Mouse (Mus musculus): Measurements from ENCODE around the gene Arhgap24. TPM values are rescaled to one million over a fixed set of nuclear protein-coding genes. Genes with fewer than 3 reads are reported as not detected.

Gene Arhgap24
- total RNA-seq, 2 experiments from 2014 or later, result 14.1 to 25.2 TPM

GRCm38 (mm10) chr5:102670206-102670605 lies 189.0 kb downstream of the Arhgap24 start:
- no peak for TF ChIP-seq CTCF (IDR thresholded peaks at IDR 0.05)
- intact Hi-C loops (cut with DNase I), result no loop called here
- Histone ChIP-seq H3K27ac (peak overlapping the region; percentile 66), H3K4me3 (no peak overlapping the region)
- DNase-seq, result no peak

DNA sequence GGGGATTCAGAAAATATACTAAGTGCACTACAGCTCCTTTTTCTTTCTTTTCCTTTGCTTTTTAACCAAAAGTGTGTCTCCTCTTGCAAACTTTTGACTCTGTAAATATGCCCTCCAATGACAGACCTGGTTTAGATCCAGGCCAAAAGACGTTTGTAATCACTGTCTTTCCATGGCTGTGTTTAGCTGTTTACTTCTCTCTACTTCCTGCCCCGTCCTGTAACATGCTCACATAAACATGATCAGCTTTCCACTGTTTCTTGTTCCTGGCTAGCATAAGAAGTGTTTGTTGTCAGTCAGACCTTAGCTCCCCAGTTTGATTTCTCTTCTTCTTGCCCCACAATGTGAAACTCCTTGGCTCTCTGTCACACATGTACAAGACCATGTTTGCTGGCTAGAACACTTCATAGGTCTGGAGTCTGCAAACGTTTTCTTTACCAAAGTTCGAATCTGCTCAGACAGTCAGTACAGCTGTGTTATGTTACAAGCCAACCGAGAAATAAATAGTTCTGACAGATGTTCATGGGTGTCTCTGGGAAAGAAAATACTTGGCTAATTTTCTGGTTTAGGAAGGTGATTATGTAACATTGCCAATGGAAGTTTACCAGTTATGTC lies 189.6 kb downstream of the Arhgap24 start:
- H3K4me3 ChIP-seq, result no peak overlapping the region
- no peak for DNase-seq
- peak overlapping the region; percentile 66 for H3K27ac ChIP-seq

GRCm38 (mm10) chr5:102675326-102675725 lies 194.1 kb downstream of the Arhgap24 start:
- H3K4me3 ChIP-seq, result no peak overlapping the region
- no peak for DNase-seq
- intact Hi-C loops (cut with DNase I), result no loop called here
- no peak overlapping the region for H3K27ac ChIP-seq
- no peak for TF ChIP-seq CTCF (IDR thresholded peaks at IDR 0.05)

More for the DNA sequence above, 189.6 kb downstream of the Arhgap24 start:
- TF ChIP-seq CTCF (IDR thresholded peaks at IDR 0.05), result no peak
- intact Hi-C loops (cut with DNase I), result no loop called here

DNA sequence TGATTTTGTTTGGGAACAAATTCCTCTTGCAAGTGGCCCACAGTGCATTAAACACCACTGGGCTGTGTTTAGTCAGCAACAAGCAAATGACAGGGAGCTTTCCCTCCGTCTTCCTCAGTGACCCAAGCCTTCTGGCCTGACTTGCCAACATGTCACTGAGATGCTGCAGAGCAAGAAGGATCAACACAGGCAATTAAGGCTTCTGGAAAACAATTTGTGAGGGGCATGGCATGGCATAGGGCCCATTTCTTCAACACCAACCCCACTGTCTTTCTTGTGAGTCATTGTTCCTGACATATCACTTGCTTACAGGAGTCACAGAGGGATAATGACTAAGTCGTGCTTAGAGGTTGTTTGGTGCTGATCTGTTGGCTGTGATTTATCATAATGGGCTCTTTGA lies 196.0 kb downstream of the Arhgap24 start:
- H3K27ac ChIP-seq, result no peak overlapping the region
- TF ChIP-seq CTCF (IDR thresholded peaks at IDR 0.05), result no peak
- intact Hi-C loops (cut with DNase I), result no loop called here
- DNase-seq, result no peak
- H3K4me3 ChIP-seq, result no peak overlapping the region

DNA sequence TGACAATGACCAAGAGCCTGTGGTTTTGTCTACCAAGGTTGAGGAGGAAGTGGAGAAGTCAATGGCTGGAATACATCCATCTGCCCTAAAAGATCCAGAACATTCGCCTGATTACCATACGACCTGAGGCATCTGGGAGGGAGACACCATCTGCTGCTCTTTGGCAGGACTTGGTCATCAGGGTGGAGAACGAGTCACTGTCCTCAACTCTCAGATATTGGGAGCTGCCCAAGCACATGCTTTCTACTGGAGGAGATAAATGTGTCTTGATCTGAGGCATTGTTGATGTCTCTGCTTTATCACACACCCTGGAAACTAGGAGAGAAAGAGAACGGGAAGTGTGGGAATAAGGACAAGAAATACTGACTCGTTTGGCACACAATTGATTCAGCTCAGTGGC lies 206.5 kb downstream of the Arhgap24 start:
- no peak overlapping the region for H3K4me3 ChIP-seq
- DNase-seq, result peak; percentile 45
- no peak for TF ChIP-seq CTCF (IDR thresholded peaks at IDR 0.05)
- H3K27ac ChIP-seq, result 0 out of 2 replicates have a peak overlapping the region, but pooled peaks have one; percentile 24
- intact Hi-C loops (cut with DNase I), result no loop called here

DNA sequence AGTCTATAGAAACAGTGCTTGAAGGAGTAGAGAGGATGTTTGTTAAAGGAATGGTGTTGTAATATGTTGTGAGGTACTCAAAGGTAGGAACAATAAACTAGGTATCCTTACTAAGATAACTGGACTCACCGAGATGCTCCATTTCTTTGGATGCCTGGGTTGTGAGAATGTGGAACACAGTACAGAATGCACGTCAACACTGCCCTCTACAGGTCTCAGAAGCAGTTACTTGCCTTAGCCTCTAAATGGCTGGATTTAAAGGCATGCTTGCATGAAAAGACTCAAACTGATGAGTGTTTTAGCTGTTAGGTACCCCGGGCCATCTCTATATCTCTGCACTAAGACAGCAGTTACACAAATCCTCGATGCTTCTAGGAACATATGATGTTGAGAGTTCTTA lies 211.3 kb downstream of the Arhgap24 start:
- TF ChIP-seq CTCF (IDR thresholded peaks at IDR 0.05), result peak; percentile 91
- Histone ChIP-seq H3K4me3 (no peak overlapping the region), H3K27ac (no peak overlapping the region)
- intact Hi-C loops (cut with DNase I), result loop anchor here (5.0 kb wide), 3 partner anchors 275 to 545 kb away; no protein-coding TSS in a partner anchor
- peak; percentile 65 for DNase-seq

GRCm38 (mm10) chr5:102693192-102693591 lies 212.0 kb downstream of the Arhgap24 start:
- Histone ChIP-seq H3K27ac (no peak overlapping the region), H3K4me3 (no peak overlapping the region)
- no peak for DNase-seq
- intact Hi-C loops (cut with DNase I), result loop anchor here (5.0 kb wide), 3 partner anchors 276 to 546 kb away; no protein-coding TSS in a partner anchor
- no peak for TF ChIP-seq CTCF (IDR thresholded peaks at IDR 0.05)

- no peak for DNase-seq
- no peak for TF ChIP-seq CTCF (IDR thresholded peaks at IDR 0.05)
- intact Hi-C loops (cut with DNase I), result loop anchor here (5.0 kb wide), 3 partner anchors 277 to 547 kb away; no protein-coding TSS in a partner anchor
- Histone ChIP-seq H3K27ac (no peak overlapping the region), H3K4me3 (no peak overlapping the region)
These were observed 212.7 kb downstream of the Arhgap24 start for GRCm38 (mm10) chr5:102693871-102694270.

- no peak for TF ChIP-seq CTCF (IDR thresholded peaks at IDR 0.05)
- Histone ChIP-seq H3K27ac (no peak overlapping the region), H3K4me3 (no peak overlapping the region)
- DNase-seq, result no peak
- intact Hi-C loops (cut with DNase I), result no loop called here
These were observed 216.6 kb downstream of the Arhgap24 start for GRCm38 (mm10) chr5:102697784-102698183.

DNA sequence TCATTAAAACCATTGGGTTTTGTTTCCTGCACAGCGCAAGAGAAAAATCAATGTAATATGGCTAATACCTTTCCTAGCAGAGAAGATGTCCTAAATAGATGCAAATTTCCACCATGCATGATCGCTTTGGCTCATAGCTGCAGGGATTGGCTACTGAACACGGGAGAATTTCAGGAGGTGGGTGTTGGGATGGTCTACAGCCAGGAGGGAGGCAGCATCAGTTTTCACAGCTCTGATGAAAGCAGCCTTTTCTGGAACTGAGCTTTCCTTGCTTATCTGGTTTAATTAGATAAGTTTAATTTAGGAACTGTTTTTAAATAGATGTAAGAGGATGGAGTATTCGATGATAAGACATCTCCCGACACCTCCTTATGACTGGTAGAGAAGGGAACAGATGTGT lies 217.2 kb downstream of the Arhgap24 start:
- no peak overlapping the region for H3K4me3 ChIP-seq
- TF ChIP-seq CTCF (IDR thresholded peaks at IDR 0.05), result no peak
- no peak overlapping the region for H3K27ac ChIP-seq
- intact Hi-C loops (cut with DNase I), result no loop called here
- no peak for DNase-seq

DNA sequence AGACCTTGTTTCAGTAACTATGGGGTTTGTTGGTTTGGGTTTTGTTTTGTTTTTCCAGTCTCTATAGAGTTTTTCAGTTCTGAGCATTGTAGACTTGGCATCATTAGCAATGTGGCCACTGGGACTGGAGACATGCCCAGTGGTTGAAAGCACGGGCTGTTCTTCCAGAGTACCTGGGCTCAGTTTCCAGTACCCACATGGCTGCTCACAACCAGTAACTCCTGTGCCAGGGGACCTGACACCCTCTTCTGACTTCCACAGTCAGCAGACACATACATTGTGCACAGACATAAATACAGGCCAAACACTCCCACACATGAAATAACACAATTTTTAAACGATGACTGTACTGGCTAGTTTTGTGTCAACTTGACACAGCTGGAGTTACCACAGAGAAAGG lies 217.7 kb downstream of the Arhgap24 start:
- Histone ChIP-seq H3K4me3 (no peak overlapping the region), H3K27ac (no peak overlapping the region)
- DNase-seq, result peak; percentile 68
- no peak for TF ChIP-seq CTCF (IDR thresholded peaks at IDR 0.05)
- intact Hi-C loops (cut with DNase I), result no loop called here

GRCm38 (mm10) chr5:102702581-102702980 lies 221.4 kb downstream of the Arhgap24 start:
- no peak for TF ChIP-seq CTCF (IDR thresholded peaks at IDR 0.05)
- Histone ChIP-seq H3K4me3 (no peak overlapping the region), H3K27ac (0 out of 2 replicates have a peak overlapping the region, but pooled peaks have one; percentile 20)
- intact Hi-C loops (cut with DNase I), result loop anchor here (5.0 kb wide), 2 partner anchors 65 to 175 kb away; no protein-coding TSS in a partner anchor
- DNase-seq, result peak; percentile 34

- TF ChIP-seq CTCF (IDR thresholded peaks at IDR 0.05), result peak; percentile 83
- peak; percentile 78 for DNase-seq
- Histone ChIP-seq H3K4me3 (no peak overlapping the region), H3K27ac (no peak overlapping the region)
- intact Hi-C loops (cut with DNase I), result loop anchor here (5.0 kb wide), 2 partner anchors 64 to 174 kb away; no protein-coding TSS in a partner anchor
These were observed 222.3 kb downstream of the Arhgap24 start for GRCm38 (mm10) chr5:102703325-102704099.
